Mouse (Mus musculus) right cerebral cortex, postnatal 14 days (tissue): ENCODE data around the gene Cxcr5.
"Not testable (repeated sequence)": the region's sequence is repeated elsewhere in the genome, so short reads cannot be mapped to it uniquely, and the experiment has no call there.

Source experiments
- DNase-seq: peaks from one replicate; pipeline ENCODE4 v3.0.0; 2022

Gene Cxcr5

GRCm38 (mm10) chr9:44587262-44588160 lies 25.8 kb upstream of the Cxcr5 start:
- DNase-seq = no peak

- no peak for DNase-seq
Observed at GRCm38 (mm10) chr9:44586640-44587261, 25.1 kb upstream of the Cxcr5 start.

- DNase-seq = no peak
Observed at GRCm38 (mm10) chr9:44582390-44582789, 20.7 kb upstream of the Cxcr5 start.

- DNase-seq = no peak
Observed at GRCm38 (mm10) chr9:44581423-44581822, 19.7 kb upstream of the Cxcr5 start.

GRCm38 (mm10) chr9:44580085-44580484 lies 18.4 kb upstream of the Cxcr5 start:
- DNase-seq = no peak

- no peak for DNase-seq
Observed at GRCm38 (mm10) chr9:44579392-44579791, 17.7 kb upstream of the Cxcr5 start.

- DNase-seq = not testable (repeated sequence)
Observed at GRCm38 (mm10) chr9:44576046-44576445, 14.4 kb upstream of the Cxcr5 start.

GRCm38 (mm10) chr9:44575095-44575494 lies 13.4 kb upstream of the Cxcr5 start:
- no peak for DNase-seq

GRCm38 (mm10) chr9:44573306-44573705 lies 11.6 kb upstream of the Cxcr5 start:
- no peak for DNase-seq

- no peak for DNase-seq
Observed at GRCm38 (mm10) chr9:44570939-44571382, 9.3 kb upstream of the Cxcr5 start.

- no peak for DNase-seq
Observed at GRCm38 (mm10) chr9:44568083-44568455, 6.4 kb upstream of the Cxcr5 start.

- no peak for DNase-seq
Observed at GRCm38 (mm10) chr9:44567338-44568082, 5.8 kb upstream of the Cxcr5 start.

- no peak for DNase-seq
Observed at GRCm38 (mm10) chr9:44565367-44565766, 3.7 kb upstream of the Cxcr5 start.

- no peak for DNase-seq
Observed at GRCm38 (mm10) chr9:44562936-44563335, 1.3 kb upstream of the Cxcr5 start.

GRCm38 (mm10) chr9:44552161-44552560 lies 9.5 kb downstream of the Cxcr5 start:
- DNase-seq = no peak

- DNase-seq = no peak
Observed at GRCm38 (mm10) chr9:44551138-44551537, 10.5 kb downstream of the Cxcr5 start.

GRCm38 (mm10) chr9:44548412-44549152 lies 13.1 kb downstream of the Cxcr5 start:
- no peak for DNase-seq

GRCm38 (mm10) chr9:44544986-44545385 lies 16.7 kb downstream of the Cxcr5 start:
- DNase-seq = no peak

GRCm38 (mm10) chr9:44542364-44542763 lies 19.3 kb downstream of the Cxcr5 start:
- no peak for DNase-seq

- DNase-seq = no peak
Observed at GRCm38 (mm10) chr9:44540676-44541075, 21.0 kb downstream of the Cxcr5 start.

GRCm38 (mm10) chr9:44539816-44540421 lies 21.8 kb downstream of the Cxcr5 start:
- DNase-seq = no peak

- DNase-seq = no peak
Observed at GRCm38 (mm10) chr9:44537625-44538301, 23.9 kb downstream of the Cxcr5 start.
